Mouse (Mus musculus) thymus, postnatal 4 days (tissue): Measurements from ENCODE around the gene Aldh4a1.

ENCODE experiments used
- DNase-seq: peaks from one replicate; pipeline ENCODE4 v3.0.0; 2021

Gene Aldh4a1

DNA sequence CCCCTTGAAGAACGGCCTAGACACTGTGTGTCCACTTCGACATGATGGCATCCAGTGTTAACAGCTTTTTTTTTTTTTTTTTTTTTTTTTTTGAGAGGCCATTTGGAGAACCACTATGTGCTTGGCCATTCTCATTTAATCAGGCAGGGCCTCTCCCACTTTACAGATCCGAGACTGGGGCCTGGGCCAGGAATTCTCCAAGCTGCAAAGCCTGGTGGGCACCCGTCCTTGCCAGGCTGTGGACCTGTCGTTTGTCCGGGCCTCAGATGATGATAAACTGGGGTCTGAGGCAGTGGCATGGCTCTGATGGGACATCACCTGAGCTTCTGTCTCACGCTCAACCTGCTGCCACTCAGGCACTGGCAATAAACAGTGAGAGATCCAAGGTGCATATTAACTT is 29.8 kb upstream of the Aldh4a1 start:
- no peak for DNase-seq

DNA sequence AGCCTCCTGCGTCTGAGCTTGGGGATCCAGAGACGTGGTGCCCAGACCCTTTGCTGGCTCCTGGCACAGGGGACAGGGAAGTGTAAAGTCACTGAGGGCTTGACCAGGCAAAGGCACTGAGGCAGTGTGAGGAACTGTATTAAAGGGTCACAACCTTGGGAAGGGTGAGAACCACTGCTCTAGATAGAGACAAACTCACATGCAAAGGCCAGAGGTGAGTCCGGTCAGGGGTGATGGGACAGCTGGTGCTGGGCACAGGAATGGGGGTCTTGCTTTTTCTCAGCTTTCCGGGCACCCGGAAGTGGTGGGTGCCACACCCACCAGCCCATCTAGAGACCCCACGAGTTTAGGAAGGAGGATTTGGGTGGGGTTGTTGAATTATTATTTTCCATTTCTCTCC is 29.3 kb upstream of the Aldh4a1 start:
- DNase-seq = no peak

DNA sequence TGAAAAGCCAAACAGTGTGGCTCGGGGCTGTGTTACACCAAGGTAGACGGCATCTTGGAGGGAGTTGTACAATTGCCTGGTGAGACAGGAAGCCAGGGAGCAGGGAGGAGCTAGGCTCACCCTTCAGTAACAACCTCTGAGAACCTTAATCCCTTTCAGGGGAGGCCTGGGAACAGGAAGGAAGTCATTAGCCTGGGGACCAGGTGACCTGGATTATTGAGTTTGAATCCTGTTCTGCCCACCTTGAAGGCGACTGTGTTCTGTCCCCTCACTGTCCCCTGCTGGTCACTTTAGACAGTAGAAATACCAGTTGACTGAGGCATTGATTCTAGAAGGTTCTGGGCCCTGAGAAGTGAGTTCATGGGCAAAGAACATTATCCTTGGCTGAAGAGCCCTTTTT is 28.6 kb upstream of the Aldh4a1 start:
- no peak for DNase-seq

DNA sequence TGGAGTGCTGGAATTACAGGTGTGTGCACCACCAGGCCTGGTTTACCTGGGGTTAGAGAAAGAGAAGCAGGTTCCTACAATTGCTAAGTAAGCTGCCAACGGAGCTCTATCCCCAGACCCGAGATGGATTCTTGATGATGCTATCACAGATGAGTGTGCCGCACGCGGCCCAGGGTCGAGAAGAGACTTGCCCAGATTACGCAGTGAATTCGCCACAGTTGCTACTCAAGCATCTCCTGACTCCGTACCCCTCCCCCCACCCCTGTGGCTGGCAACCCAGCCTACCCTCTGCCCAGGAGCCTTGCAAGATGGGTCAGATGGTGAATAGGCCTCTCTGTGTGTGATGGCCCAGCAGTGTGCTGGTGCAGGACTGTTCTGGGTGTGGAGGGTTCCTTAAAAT is 26.0 kb upstream of the Aldh4a1 start:
- DNase-seq = no peak

DNA sequence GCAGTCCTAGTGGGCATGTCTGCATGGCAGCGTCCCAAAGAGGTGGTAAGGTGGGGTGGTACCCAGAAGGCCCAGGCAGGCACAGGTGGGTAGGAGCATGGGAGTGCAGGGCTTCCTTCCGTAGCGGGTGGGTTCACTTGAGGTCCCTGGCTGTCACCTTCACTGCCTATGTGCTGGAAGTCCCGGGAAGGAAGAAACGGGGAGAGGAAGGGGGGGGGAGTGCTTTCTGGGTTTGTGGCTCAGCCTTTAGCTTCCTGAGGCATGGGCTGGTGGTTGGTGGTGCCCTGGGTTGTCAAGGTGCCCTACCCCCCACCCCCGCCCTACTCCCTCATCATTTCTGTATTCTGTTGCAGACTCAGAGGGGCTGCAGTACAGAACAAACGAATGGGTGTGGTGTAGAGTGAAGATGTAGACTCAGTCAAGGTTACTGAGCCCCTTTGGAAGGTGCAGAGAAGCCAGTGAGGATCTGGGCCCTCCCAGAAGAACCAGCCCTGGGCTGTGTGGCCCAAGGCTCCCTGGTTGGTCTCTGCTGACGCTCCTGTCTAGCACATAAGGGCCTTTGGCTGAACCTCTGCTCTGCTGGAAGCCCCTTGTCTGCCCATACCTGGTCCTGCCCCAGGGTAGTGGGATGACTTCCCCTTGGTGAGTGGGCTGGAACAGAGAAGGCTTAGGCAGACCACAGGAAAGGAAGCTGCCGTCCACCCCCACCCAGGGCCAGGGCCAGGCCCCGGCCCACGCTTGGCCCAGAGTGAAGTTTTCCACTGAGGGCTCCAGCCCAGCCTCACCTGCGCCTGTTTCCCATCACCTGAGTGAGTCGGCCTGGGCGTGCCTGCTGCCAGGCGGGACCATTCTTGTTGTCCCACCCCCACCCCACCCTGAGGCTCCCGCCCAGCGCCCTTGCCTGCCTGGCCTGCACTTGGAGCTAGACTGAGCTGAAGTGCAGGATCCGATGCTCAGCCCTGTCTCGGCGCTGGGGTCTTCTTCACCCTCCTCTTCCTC is 25.1 kb upstream of the Aldh4a1 start:
- DNase-seq = peak; percentile 39

DNA sequence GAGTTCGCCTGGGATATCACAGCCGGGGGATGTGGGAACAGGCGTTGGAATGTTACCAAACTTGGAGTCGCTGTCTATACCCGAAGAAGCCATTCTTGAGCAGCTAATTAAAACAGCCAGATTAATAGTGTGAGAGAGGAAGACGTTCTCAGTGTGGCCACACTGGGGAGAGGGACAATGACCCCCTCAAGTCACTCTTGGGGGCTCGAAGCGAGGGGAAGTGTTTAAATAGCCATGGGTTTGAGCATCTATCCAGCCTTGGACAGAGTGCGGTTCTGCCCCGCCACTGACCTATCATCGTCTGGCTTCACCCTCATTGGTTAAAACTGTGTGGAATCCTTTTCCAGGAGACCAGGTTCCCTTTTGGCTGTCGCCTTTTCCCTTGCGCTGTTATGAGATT is 24.3 kb upstream of the Aldh4a1 start:
- DNase-seq = no peak

DNA sequence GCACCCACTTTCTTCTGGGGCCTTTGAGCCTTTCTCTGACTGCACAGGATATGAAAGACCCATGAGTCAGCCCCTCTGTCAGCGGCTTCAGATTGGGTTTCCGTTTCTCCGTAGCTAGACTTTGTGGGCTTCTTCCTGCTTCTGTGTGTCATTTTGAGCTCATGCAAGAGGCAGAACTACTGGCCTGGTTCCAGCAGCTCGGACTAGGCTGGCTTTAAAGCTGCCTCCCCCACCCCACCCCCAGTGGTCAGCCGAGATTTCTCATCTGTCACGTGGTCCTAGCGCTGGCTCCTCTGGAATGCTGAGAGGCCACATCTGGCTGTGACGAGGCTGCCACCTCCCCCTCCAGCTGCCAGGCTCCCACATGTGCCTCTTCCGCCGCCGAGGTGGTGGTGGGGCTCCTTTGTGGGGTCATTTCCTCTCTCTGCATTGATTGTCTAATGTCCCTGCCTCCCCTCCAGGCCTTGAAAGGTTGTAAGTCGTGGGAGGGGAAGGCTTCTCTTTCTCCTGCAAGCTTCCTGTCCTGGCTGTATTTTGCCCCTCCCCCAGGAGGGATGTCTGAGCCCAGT is 23.6 kb upstream of the Aldh4a1 start:
- DNase-seq = peak; percentile 76

DNA sequence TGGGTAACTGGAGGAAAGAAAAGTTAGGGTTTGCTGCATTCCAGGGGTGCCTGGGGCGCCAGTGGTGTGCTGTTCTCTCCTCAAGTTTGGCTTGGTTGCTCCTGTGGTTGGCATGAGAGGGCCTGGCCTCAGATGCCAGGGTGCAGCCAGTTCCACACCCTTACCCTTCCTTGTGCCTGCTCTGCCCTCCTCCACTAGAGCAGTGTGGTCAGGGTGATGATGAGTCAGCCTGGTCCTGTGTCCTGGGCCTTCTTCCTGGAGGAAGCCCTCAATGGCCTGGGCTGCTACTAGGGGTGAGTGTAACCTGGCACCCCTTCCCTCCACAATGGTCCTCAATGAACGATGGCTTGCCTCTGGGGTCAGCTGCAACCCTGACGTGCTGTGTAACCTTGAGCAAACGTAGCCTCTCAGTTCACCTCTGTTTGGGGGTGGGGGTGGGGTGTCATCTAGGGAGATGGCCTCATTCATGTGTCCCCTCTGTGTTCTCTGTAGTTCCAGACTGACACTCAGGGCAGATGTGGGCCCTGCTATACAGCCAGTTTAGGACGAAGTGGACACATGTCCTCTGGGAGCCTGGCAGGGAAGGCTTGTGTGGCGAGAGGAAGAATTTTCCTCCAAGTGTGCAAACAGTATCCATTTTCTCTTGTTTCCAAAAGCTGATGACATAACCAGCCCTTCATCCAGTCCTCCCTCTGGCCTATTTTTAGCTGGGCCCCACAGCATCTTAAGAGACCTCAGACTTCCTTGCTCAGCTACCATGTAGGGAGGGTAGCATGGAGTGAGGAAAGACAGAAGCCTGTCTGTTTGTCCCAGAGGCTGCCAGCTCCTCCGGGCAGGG is 20.9 kb upstream of the Aldh4a1 start:
- DNase-seq = no peak

DNA sequence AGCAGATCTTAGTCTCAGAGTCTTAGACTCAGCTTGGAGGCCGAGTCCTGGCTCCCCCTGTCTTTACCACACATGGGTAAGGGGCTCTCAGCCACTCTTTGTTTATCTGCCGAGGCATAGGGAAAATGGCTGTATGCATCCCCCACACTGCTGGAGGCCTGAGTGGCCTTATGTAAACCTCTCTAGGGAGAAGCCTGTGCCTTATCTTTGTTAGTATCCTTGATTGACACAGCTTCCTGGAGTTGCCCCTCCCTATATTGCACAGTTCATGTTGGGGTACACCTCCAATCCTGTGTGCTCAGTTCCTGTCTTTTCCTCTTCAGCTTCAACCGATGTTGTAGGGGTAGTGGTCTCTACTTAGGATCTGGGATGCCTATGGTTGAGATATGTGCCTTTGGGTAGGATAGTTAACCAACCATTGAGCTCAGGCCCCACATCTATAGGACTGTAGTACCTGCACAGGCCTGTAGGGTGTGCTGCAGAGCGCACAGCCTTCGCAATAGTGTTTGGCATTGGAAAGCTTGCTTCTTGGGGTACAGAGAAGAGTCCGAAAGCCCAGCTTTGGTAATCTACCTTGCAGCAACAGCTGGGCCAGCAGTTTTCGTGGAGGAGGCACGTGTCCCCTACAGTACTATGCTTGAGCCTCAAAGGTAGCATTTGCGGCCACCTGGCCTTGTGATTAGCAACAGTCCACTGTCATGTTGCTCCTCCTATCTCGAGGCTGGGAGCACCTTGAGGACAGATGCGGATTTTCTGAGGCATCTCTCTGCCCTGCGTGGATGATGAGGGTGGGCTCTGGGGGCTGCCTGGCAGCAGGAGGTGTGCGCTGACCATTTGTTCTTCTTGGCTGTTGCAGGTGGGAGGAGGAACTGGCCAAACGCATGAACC is 20.1 kb upstream of the Aldh4a1 start, which contains the start of gene Gm21969:
Gene Gm21969 (plus strand): TSS at position 830 of the 888 bp plus-strand sequence.
- DNase-seq = peak; percentile 88

DNA sequence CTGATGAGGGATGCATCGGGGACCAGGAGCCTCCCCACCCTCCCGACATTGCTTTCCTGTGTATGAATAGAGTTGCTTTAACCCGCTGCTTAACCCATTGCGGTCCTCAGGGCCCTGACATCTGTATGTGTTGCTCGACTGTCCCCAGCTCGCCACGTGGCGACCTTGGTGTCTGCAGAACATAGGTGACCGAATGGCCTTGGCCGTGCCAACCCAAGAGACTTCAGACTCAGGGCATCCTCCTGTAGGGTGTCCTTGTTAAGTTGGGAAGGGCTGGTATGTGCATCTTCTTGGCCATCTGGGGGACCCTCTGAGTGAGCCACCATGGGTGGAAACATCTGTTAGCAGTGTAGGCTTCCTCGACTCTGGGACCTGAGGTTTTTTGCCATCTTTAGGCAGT is 17.4 kb upstream of the Aldh4a1 start:
- DNase-seq = no peak

DNA sequence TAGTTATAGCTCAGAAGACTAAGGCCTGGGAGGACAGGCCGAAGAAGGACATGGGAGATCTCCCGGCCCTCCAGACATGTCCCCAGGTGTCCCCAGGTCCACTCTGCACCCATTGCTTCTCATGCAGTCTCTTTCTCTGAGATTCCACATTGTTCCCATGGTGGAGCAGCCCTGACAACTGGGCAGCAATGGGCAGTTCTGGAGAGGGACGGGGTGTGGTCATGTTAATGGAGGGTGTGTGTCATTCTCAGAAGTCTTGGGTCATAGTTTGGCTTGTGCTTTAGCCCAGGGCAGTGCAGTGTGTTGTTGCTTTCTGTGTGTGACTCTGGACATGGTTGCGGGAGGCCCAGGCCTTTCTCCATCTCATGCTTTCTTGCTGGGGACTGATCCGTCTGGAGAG is 15.9 kb upstream of the Aldh4a1 start:
- DNase-seq = no peak

DNA sequence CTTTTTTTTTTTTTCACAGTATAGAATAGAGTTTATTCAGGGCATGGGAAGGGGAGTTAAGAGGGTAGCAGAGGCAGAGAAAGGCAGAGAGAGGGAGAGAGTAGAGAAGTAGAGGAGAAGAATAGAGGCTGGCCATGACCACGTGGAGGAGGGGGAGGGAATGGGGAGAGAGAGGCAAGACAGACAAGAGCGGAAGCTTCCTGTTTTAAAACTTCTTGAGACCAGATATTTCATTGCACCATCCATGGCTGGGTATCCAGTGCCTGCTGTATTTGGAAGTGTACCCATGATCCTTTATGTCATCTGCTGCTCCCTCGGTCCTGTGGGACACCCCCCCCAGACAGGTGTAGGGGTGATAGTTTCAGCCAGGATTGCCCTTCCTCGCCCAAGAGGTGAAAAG is 13.7 kb upstream of the Aldh4a1 start:
- DNase-seq = no peak

DNA sequence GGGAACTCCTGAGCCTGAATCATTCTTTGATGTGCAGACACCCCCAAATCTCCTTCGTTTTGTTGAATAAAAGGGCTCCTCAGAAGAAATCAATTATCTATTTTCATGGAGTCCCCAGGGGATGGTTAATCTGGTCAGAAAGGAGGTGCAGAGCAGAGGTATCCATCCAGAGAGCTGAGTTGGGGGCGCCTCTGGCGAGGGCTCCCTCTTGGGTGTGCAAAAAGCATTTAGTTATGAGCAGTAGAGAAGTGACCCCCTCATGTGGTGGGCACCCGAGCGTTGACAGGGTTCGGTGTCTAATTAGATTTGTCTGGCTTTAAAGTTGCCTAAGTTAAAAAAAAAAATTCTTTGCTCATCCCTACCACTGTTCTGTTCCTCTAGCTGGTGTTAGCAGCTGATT is 11.7 kb upstream of the Aldh4a1 start:
- no peak for DNase-seq

DNA sequence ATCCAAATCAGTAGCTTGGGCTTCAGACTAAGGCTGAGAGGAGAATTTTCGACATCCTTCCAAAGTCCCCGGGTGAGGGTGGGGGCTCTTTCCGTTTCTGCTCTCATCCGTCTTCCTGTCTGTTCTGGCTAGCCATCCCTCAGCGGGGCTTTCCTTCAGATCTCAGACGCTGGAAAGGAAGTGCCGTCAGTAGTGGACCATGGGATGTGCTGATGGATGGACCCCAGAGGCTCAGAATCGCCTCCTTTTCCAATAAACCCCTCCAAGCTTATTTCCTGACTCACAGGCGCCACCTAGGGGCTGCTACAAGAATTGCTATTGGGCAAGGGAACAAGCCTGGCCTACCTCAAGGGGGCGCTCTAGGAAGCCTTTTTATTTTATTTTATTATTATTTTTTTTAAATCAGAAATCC is 11.1 kb upstream of the Aldh4a1 start:
- DNase-seq = peak; percentile 89

DNA sequence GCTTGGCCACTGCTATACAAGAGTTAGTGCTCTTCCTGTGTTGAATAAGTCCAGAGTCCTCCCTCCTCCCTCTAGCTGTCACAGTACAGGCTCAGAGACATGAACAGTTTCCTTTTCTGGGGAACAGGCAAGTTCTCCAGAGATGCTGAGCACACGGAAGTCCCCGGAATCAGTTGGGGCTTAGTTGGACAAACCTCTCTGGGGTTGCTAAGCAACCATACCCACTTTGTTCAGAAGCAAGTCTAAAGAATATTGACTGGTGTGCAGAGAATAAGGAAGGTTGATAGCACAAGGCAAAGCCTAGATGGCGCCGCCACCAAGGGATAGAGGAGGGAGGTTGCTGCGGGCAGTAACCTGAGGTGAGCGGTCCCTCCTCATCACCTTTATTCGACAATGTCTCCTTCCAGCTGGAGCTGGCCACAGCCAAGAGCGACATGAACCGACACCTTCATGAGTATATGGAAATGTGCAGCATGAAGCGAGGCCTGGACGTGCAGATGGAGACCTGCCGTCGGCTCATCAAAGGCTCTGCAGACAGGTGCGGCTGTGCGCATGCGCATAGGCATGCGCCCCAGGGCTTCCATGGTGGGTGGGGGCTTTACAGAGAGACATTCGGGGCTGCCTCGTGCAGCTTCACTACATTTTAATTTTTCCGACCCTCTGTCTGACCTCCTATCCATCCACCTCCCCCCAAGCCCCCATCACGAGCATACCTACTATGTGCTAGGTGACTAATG is 8.0 kb upstream of the Aldh4a1 start:
- DNase-seq = no peak

DNA sequence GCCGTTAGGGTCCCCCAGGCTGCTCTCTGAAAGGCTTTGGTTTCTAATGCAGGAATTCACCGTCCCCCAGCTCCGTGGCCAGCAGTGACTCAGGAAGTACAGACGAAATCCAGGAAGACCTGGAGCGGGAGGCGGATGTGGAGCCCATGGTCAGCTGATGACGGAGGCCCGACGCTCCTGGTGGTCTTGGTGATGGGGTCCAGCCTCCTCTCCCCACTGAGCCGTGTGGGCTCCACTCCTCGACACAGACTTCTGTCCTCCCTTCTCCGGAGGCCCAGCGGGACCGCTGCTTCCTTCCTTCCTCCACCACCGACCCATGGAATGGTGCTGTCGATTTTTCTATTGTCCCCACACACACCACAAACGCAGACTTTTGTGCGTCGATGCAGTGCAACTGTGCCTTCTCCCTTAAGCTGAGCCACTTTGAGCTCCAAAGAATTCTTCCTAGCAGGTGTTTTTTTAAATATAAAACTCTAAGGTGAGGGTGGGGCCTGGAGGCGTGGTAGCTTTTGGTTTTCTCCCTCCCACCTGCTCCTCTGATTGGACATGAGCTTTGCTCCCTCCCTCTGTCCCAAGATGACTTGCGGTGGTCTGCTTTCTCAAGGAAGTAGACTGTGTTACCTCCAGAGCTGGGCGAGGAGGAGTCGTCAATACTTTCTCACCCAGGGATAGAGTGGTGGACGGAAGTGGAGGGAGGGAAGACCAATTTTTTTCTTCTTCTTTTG is 6.2 kb upstream of the Aldh4a1 start:
- peak; percentile 76 for DNase-seq

DNA sequence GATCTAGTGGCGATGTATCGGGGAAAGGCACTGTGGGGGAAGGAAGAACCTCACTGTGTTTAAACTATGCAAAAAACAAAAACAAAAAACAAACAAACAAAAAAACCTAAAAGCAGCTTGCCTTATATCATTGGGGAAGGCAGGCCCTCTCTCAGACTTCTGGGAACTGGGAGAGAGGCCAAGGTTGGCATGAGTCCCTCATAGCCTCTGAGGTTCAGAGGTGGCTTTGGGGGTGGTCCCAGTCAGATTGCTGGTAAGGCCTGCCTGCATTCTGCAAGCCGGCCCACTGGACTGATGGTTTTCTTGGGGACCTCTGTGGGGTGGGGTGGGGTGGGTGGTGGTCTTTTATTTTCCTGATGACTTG is 5.7 kb upstream of the Aldh4a1 start:
- no peak for DNase-seq

DNA sequence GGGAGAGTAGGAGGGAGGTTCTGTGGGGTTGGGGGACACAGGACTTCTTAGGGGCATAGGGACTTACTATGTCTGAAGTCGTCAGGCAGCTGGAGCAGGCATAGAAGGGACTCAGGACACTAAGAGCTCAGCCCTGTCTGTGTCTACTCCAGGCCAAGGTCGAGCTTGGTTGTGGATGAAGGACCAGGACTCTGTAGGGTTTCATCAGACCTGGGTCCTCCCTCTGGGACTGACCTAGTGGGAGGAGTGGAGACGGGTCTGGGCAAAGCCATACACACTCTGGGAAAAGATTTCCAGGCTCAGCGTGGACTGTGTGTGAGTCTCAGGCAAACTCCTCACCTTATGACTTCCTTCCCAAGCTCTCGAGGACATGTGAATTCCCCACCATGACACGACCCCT is 2.9 kb upstream of the Aldh4a1 start:
- DNase-seq = no peak

DNA sequence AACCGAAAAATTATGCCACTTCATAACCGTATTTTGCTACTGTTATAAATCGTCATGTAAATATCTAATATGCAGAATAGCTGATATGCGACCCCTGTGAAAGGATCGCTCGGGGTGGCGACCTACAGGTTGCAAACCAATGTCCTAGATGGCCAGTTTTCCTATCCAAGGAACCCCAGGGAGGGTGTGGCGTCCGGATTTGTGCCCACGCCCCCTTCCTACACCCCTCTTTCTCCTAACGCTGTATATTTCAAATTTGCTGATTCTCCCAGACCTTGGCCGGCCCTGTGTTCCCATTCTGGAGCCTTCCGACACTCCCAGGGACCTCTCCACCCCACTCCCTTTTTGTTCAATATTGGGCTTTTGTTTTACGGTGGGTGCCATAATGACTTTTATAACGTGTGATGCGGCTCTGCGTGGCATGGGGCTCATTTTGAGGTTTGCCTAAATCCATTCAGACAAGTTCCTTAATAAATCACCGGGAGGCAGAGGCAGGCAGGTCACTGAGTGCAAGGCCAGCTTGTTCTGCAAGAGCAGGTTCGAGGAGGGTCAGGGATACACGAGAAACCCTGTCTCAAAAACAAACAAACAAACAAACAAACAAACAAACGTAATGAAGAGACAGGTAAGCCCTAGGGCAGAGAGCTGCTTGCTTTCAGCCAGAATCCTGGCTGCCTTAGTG is 909 bp downstream of the Aldh4a1 start:
- peak; percentile 28 for DNase-seq

DNA sequence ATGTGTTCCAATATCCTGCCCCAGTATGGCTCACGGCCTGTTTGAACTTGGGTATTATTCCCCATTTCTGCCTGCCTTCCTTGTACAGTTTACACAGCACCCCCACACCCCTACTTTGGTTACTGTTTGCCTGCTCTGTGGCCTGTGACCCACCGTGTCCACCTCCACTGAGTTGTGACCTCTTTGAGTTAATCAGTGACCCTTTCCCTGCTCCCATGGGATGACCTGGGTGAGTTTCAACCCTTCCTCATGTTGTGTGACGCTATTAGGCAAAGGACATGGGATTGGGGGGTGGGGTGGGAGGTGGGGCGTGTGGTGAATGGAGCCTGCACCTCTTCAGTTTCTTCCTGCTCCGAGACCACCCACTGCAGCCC is 1.4 kb downstream of the Aldh4a1 start:
- no peak for DNase-seq

DNA sequence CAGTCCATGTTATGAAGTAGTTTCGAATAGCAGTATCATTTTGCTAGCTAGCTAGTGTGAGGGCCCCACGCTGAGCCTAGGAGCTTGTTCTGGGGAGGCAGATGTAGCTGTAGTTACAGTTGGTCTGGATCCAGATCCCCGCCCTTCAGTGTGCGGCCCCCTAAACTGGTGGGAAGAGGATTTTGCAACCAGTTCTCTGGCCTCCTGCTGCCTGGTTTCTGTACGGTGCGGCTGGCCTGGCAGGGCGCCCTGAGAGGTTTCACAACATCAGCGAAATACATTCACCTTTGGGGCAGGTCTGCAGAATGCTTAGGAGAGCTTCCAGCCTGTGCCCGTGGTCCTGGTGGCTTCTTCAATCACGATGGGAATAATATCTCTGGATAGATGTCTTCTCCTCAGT is 2.0 kb downstream of the Aldh4a1 start:
- DNase-seq = no peak
